Mouse (Mus musculus) CH12.LX (cell line): Measurements from ENCODE around the gene Fkbp7.

ENCODE experiments used
- CTCF ChIP-seq, 2 experiments: IDR thresholded peaks in 1 of 2; conservative IDR thresholded peaks in 1 of 2; 2 replicates each; pipeline ENCODE4 v1.5.1; 2011 to 2012; ENCODE audit warnings: low read depth in 2 of 2, low read length in 2 of 2, improper control_type of control experiment in 1 of 2, inconsistent platforms in 1 of 2, mild to moderate bottlenecking in 1 of 2, moderate library complexity in 1 of 2
- E2F4 ChIP-seq: IDR thresholded peaks from 2 replicates; pipeline ENCODE4 v1.6.1; 2011; ENCODE audit warnings: low read depth, low read length, improper control_type of control experiment; ENCODE audit not compliant: insufficient replicate concordance
- JUN ChIP-seq: IDR thresholded peaks from 2 replicates; pipeline ENCODE4 v1.6.1; 2011; ENCODE audit warnings: low read depth, mild to moderate bottlenecking, low read length, improper control_type of control experiment, moderate library complexity; ENCODE audit not compliant: insufficient read depth
- MAX ChIP-seq: IDR thresholded peaks from 2 replicates; pipeline ENCODE4 v1.6.1; 2011; ENCODE audit warnings: low read length, improper control_type of control experiment
- RCOR1 ChIP-seq: conservative IDR thresholded peaks from 2 replicates; pipeline ENCODE4 v1.6.1; 2012; ENCODE audit warnings: low read depth, mild to moderate bottlenecking, inconsistent platforms, low read length, improper control_type of control experiment
- TBP ChIP-seq: conservative IDR thresholded peaks from 2 replicates; pipeline ENCODE4 v1.6.1; 2011; ENCODE audit warnings: low read depth, low read length, improper control_type of control experiment
- TCF12 ChIP-seq: IDR thresholded peaks from 2 replicates; pipeline ENCODE4 v1.6.1; 2014; ENCODE audit warnings: low read depth, mild to moderate bottlenecking, inconsistent platforms, low read length, improper control_type of control experiment
- ZC3H11A ChIP-seq: IDR thresholded peaks from 2 replicates; pipeline ENCODE4 v1.6.1; 2012; ENCODE audit warnings: low read depth, mild to moderate bottlenecking, inconsistent platforms, low read length, improper control_type of control experiment
- ZKSCAN1 ChIP-seq: IDR thresholded peaks from 2 replicates; pipeline ENCODE4 v1.6.1; 2012; ENCODE audit warnings: low read depth, inconsistent platforms, low read length, improper control_type of control experiment, borderline replicate concordance

DNA sequence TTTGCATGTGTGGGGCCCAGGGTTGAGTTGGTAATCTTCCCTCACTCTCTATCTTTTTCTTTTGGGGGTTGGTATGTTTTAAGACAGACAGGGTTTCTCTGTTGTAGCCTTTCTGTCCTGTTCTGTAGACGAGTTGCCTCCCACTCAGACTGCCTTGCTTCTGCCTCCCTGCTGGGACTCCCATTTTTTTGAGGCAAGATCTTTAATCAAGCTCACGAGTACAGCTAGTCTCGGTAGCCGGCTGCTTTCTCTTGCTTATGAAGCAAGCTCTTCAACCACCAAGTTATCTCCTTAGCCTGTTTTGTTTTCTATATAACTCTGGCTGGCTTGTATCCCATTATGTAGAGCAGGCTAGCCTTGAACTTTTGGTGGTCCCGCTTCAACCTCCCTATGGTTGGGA, 20.8 kb upstream of the Fkbp7 start:
- no peak for TF ChIP-seq CTCF (conservative IDR thresholded peaks at IDR 0.05 in 1 of 2, IDR thresholded peaks at IDR 0.05 in 1 of 2; ENCODE audit: low read depth in 2 of 2, low read length in 2 of 2)
- no peak for TF ChIP-seq TCF12
- TF ChIP-seq ZC3H11A, result no peak
- no peak for TF ChIP-seq JUN
- no peak for TF ChIP-seq TBP
- TF ChIP-seq MAX, result no peak
- no peak for TF ChIP-seq RCOR1
- no peak for TF ChIP-seq E2F4
- no peak for TF ChIP-seq ZKSCAN1
